Mouse (Mus musculus): ENCODE data around the gene Olfr889. TPM values are rescaled to one million over a fixed set of nuclear protein-coding genes. Genes with fewer than 3 reads are reported as not detected.
"Not testable (repeated sequence)": the region's sequence is repeated elsewhere in the genome, so short reads cannot be mapped to it uniquely, and the experiment has no call there.

The Olfr889 gene
- polyA plus RNA-seq (2017; shearing (Covaris generic)) = under 1 TPM in 1 of 2 experiments, not detected in 1; 0.11 TPM

DNA sequence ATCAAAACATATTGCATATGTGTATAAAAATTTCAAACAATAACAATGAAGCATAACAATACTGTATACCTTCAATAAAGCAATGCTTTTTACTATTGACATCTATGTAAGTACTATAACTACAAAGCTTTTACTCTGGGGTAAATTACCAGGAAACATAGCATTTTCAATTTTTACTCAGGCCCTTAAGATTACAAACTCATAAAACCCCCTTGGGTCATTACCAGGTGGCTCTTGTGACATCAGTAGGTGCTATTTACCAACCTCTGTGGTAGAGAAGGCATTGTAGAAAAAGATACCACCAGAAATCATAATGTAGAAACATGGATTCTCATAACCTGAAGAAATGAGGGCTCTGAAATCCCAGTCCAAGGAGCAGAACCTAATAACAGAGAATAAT, at the start of gene Olfr889:
Gene Olfr889, plus strand, starts transcription at position 301 of the 400 bp plus-strand sequence.
- ATAC-seq = no peak

DNA sequence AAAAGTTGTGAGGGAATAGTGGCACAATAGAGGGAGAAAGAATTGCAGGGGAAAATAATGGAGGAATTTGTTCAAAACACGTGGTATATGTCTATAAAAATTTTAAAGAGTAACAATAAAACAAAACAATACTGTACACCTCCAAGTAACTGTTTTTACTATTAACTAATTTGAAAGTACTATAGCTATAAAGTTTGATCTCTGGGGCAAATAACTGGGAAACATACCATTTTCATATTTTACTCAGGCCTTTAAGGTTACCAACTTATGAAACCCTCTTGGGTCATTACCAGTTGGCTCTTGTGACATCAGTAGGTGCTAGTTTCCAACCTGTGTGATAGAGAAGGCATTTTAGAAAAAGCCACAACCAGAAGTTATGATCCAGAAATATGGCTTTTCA, 31.2 kb upstream of the Olfr889 start, which contains the start of gene Olfr887:
Gene Olfr887, plus strand, starts transcription at position 301 of the 400 bp plus-strand sequence.
- ATAC-seq = no peak

DNA sequence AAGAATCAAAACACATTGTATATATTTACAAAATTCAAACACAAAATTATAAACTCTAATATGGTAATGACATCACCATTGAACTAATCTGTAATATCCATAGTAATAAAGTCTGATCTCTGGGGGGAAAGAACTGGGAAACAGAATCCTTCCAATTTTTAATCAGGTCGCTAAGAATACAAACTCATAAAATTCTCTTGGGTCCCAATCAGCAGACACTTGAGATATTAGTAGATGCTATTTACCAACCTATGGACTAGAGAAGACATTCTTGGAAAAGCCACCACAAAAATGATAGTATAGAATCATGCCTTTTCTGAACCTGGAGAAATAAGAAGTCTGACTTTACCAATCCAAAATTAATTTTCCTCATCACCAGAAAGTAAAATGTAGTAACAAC, 7.2 kb upstream of the Olfr889 start, which contains the start of gene Olfr888:
Gene Olfr888, plus strand, starts transcription at position 301 of the 400 bp plus-strand sequence.
- no peak for ATAC-seq

DNA sequence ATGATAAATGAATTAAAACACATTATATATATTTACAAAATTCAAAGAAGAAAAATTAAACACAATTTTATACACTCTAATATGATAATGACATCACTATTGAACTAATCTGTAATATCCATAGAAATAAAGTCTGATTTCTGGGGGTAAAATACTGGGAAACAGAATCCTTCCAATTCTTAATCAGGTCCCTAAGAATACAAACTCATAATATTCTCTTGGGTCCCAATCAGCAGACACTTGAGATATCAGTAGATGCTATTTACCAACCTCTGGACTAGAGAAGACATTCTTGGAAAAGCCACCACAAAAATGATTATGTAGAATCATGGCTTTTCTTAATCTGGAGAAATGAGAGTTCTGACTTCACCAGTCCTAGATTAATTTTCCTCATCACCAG, 27.2 kb downstream of the Olfr889 start, which contains the start of gene Olfr890:
Gene Olfr890, plus strand, starts transcription at position 301 of the 400 bp plus-strand sequence.
- ATAC-seq = no peak

DNA sequence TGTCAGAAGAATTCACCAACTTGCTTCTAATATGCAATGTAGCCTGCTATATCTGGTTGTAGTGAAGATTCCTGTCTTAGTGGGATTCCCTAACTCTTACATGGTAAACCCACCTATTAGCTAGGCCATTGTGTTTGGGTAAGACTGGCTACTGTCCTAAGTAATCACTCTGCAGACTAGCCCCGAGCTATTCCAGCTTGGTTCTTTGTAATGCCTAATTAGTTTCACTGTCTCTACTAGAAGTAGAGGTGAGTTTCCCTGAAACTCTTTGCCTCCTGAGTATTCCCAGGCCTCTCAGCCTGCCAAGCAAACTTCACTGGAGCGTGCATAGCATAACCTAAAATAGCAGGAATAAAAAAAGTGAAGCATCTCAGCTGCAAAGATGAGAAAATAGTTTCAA, 53.3 kb downstream of the Olfr889 start:
- ATAC-seq = not testable (repeated sequence)

Other genes with a start within 250 kb of the Olfr889 start
- gene Olfr145, start 218.5 kb upstream of the Olfr889 start, polyA plus RNA-seq (2017; shearing (Covaris generic)) = not detected
- gene Olfr878, start 197.4 kb upstream of the Olfr889 start, polyA plus RNA-seq (2017; shearing (Covaris generic)) = under 1 TPM in 1 of 2 experiments, not detected in 1; 0.17 TPM
- not detected for gene Olfr881, start 123.4 kb upstream of the Olfr889 start, polyA plus RNA-seq (2017; shearing (Covaris generic))
- not detected for gene Olfr883, start 89.4 kb upstream of the Olfr889 start, polyA plus RNA-seq (2017; shearing (Covaris generic))
- gene Olfr884, start 68.6 kb upstream of the Olfr889 start, polyA plus RNA-seq (2017; shearing (Covaris generic)) = not detected
- not detected for gene Olfr885, start 53.9 kb upstream of the Olfr889 start, polyA plus RNA-seq (2017; shearing (Covaris generic))
- not detected for gene Olfr887, start 31.1 kb upstream of the Olfr889 start, polyA plus RNA-seq (2017; shearing (Covaris generic))
- not detected for gene Olfr888, start 7.1 kb upstream of the Olfr889 start, polyA plus RNA-seq (2017; shearing (Covaris generic))
- under 1 TPM in 1 of 2 experiments, not detected in 1; 0.24 TPM for gene Olfr890, start 27.3 kb downstream of the Olfr889 start, polyA plus RNA-seq (2017; shearing (Covaris generic))
- gene Olfr891, start 65.6 kb downstream of the Olfr889 start, polyA plus RNA-seq (2017; shearing (Covaris generic)) = not detected
- not detected for gene Olfr893, start 93.2 kb downstream of the Olfr889 start, polyA plus RNA-seq (2017; shearing (Covaris generic))
- not detected for gene Olfr894, start 102.9 kb downstream of the Olfr889 start, polyA plus RNA-seq (2017; shearing (Covaris generic))
- not detected for gene Olfr143, start 137.6 kb downstream of the Olfr889 start, polyA plus RNA-seq (2017; shearing (Covaris generic))
- not detected for gene Olfr895, start 152.7 kb downstream of the Olfr889 start, polyA plus RNA-seq (2017; shearing (Covaris generic))
- not detected for gene Olfr896-ps1, start 175.9 kb downstream of the Olfr889 start, polyA plus RNA-seq (2017; shearing (Covaris generic))
- gene Olfr25, start 213.9 kb downstream of the Olfr889 start, polyA plus RNA-seq (2017; shearing (Covaris generic)) = not detected
- not detected for gene Olfr898, start 233.2 kb downstream of the Olfr889 start, polyA plus RNA-seq (2017; shearing (Covaris generic))

Data from CD4-positive, CD25-positive, alpha-beta regulatory T cell, adult 4 months (primary cell).